Mouse (Mus musculus) liver, embryonic 15.5 days (tissue): ENCODE results near the gene Aqp3. TPM values are rescaled to one million over a fixed set of nuclear protein-coding genes. Genes with fewer than 3 reads are reported as not detected.
"Not testable (repeated sequence)": the region's sequence is repeated elsewhere in the genome, so short reads cannot be mapped to it uniquely, and the experiment has no call there.

ENCODE experiments used
- ATAC-seq: fragments of 200-750 bp; cut with Nextera tagmentation; 2 replicates; pipeline ENCODE4 v1.8.0; 2017; ENCODE audit warnings: moderate number of reproducible peaks, mild to moderate bottlenecking, moderate library complexity; ENCODE audit not compliant: insufficient read depth
- H3K27ac ChIP-seq: fragments of 300-500 bp; sonication (generic); replicated peaks from 2 replicates; pipeline ENCODE4 v1.5.1; 2015; ENCODE audit warnings: mild to moderate bottlenecking, inconsistent platforms
- H3K27me3 ChIP-seq: fragments of 300-500 bp; sonication (generic); 2 replicates; pipeline ENCODE4 v1.6.1; 2015; ENCODE audit warnings: mild to moderate bottlenecking, inconsistent platforms
- H3K36me3 ChIP-seq: fragments of 300-500 bp; sonication (generic); replicated peaks from 2 replicates; pipeline ENCODE4 v1.6.1; 2015; ENCODE audit warnings: moderate library complexity, mild to moderate bottlenecking, inconsistent platforms
- H3K4me1 ChIP-seq: fragments of 300-500 bp; sonication (generic); replicated peaks from 2 replicates; pipeline ENCODE4 v1.6.1; 2015; ENCODE audit warnings: inconsistent platforms
- H3K4me2 ChIP-seq: fragments of 300-500 bp; sonication (generic); 2 replicates; pipeline ENCODE4 v1.6.1; 2015; ENCODE audit warnings: moderate library complexity, mild to moderate bottlenecking, inconsistent platforms
- H3K4me3 ChIP-seq: fragments of 300-500 bp; sonication (generic); replicated peaks from 2 replicates; pipeline ENCODE4 v1.5.1; 2015; ENCODE audit warnings: mild to moderate bottlenecking, inconsistent platforms
- H3K9ac ChIP-seq: fragments of 300-500 bp; sonication (generic); 2 replicates; pipeline ENCODE4 v1.6.1; 2015; ENCODE audit warnings: moderate library complexity, mild to moderate bottlenecking, inconsistent platforms
- H3K9me3 ChIP-seq: fragments of 300-500 bp; sonication (generic); replicated peaks from 2 replicates; pipeline ENCODE4 v1.6.1; 2016; ENCODE audit warnings: inconsistent platforms
- WGBS: fragments of 180-500 bp; shearing (Covaris S2); methylation state at CpG from one replicate; pipeline ENCODE4 v1.1.7; 2015; ENCODE audit warnings: mixed read lengths; ENCODE audit not compliant: insufficient replicate concordance; 5-methylcytosine and 5-hydroxymethylcytosine counted together
- polyA plus RNA-seq: library from polyadenylated mRNA; unstranded; fragments of >200 nt; fragmentation: Nextera tagmentation; extraction: Ambion mirVana; gene quantifications from 2 replicates; pipeline ENCODE4 v1.2.1, GENCODE M21; 2015

The Aqp3 gene
- polyA plus RNA-seq, 1 experiment from 2014 or later = 12.8 TPM

DNA sequence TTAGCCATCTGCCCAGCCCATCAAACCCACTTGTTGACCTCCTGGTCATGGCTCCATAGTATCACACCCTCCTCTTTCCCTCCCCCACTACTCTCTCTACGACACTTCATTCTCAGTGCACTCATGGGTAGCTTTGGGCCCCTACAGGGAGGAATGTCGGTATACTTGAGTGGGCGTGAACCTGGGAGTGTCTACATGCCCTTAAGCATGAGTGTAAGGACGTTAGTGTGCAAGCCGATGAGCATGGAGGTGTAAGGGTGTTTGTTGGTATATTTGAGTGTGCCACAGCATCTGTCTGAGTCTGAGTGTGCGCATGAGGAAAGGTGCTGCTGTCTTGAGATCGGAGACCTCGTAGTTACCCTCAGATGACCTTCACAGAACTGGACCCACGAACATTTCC lies 11.0 kb downstream of the Aqp3 start:
- Histone ChIP-seq H3K9ac (0 out of 2 replicates have a peak overlapping the region, but pooled peaks have one; percentile 19), H3K4me2 (peak overlapping the region; percentile 71), H3K27ac (peak overlapping the region; percentile 96), H3K9me3 (no peaks in the 10 kb centered on the region), H3K4me3 (peak overlapping the region; percentile 34), H3K4me1 (peaks cover 90% of the 10 kb centered on the region), H3K36me3 (no peaks in the 10 kb centered on the region), H3K27me3 (0 out of 2 replicates have a peak, but pooled peaks cover 4% of the 10 kb centered on the region)
- 39% methylated on average over 9 of the region's 9 CpGs for WGBS
- ATAC-seq = peak; percentile 81

DNA sequence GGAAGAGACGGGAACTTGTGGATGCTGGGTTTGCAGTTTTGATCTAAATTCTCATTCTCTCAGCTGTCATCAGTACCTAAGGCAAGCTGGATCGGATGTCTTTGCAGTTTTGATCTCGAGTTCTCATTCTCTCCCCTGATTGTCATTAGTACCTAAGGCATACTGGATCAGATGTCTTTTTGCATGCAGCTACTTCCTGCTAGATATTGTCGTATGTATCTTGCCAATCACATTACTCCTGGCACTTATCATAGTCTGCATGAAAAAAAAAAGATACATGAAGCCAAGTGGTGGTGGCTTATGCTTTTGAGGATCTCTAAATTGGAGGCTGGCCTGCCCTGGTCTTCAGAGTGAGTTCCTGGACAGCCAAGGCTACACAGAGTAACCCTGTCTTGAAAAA lies 13.2 kb downstream of the Aqp3 start:
- WGBS = 66% methylated on average over 4 of the region's 4 CpGs
- Histone ChIP-seq H3K9me3 (no peaks in the 10 kb centered on the region), H3K9ac (no peak overlapping the region), H3K36me3 (no peaks in the 10 kb centered on the region), H3K27ac (no peak overlapping the region; the same call in 1 of the 2 replicates), H3K4me1 (peaks cover 85% of the 10 kb centered on the region), H3K4me3 (no peak overlapping the region), H3K27me3 (0 out of 2 replicates have a peak, but pooled peaks cover 4% of the 10 kb centered on the region), H3K4me2 (no peak overlapping the region)
- ATAC-seq = no peak

GRCm38 (mm10) chr4:41082803-41083202 lies 15.2 kb downstream of the Aqp3 start:
- not testable (repeated sequence) for H3K36me3 ChIP-seq, H3K4me3 ChIP-seq, H3K9ac ChIP-seq, H3K9me3 ChIP-seq, H3K27me3 ChIP-seq
- H3K27ac ChIP-seq = peak overlapping the region; percentile 71
- ATAC-seq = peak; percentile 29
- WGBS = 22% methylated on average over 4 of the region's 4 CpGs
- peak overlapping the region; percentile 15; the same call in 1 of the 2 replicates for H3K4me2 ChIP-seq
- H3K4me1 ChIP-seq = peaks cover 70% of the 10 kb centered on the region

DNA sequence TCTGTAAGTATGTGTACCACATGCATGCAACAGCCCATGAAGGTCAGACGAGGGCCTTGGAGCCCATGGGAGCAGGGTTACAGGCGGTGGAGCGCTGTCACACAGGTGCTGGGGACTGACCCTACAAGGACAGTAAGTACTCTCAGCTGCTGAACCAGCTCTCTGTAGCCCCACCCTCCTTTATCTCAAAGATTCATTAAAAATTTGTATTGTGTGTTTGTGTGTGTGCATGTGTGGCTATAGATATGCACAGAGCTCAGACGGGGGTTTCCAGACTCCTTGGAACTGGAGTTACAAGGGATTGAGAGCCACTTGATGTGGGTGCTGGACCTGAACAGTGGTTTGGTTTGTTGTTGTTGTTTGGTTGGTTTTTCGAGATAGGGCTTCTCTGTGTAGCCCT lies 16.2 kb downstream of the Aqp3 start:
- Histone ChIP-seq H3K4me2 (no peak overlapping the region), H3K36me3 (no peaks in the 10 kb centered on the region), H3K9ac (no peak overlapping the region), H3K9me3 (no peaks in the 10 kb centered on the region), H3K4me3 (no peak overlapping the region), H3K4me1 (peaks cover 59% of the 10 kb centered on the region), H3K27me3 (peaks cover 5% of the 10 kb centered on the region; the same call in 1 of the 2 replicates), H3K27ac (peak overlapping the region; percentile 51; the same call in 1 of the 2 replicates)
- WGBS = 49% methylated on average over 5 of the region's 5 CpGs
- peak; percentile 63 for ATAC-seq

DNA sequence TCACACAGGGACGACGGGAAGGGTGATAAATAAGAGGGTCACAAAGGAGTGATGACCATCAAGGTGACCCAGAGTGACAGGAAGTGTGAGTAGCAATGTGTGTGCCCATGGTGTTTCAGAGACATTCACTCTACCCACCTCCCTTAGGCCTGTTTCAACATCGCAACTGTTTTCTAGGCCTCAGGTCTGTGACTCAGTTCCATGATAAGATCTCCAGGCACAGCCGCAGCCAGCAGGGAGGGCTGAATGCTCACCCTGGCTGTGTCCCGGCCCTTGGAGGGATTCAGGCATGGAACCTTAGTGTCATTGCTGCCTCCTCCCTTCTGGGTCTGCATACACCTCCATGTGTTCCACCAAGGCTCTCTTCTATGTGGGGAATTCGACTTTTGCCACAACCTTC lies 19.3 kb downstream of the Aqp3 start:
- Histone ChIP-seq H3K4me2 (no peak overlapping the region), H3K9me3 (no peaks in the 10 kb centered on the region), H3K27ac (no peak overlapping the region), H3K4me1 (peaks cover 33% of the 10 kb centered on the region), H3K36me3 (no peaks in the 10 kb centered on the region), H3K27me3 (peaks cover 15% of the 10 kb centered on the region; the same call in 1 of the 2 replicates), H3K4me3 (no peak overlapping the region), H3K9ac (no peak overlapping the region)
- ATAC-seq = no peak
- 45% methylated on average over 6 of the region's 6 CpGs for WGBS

DNA sequence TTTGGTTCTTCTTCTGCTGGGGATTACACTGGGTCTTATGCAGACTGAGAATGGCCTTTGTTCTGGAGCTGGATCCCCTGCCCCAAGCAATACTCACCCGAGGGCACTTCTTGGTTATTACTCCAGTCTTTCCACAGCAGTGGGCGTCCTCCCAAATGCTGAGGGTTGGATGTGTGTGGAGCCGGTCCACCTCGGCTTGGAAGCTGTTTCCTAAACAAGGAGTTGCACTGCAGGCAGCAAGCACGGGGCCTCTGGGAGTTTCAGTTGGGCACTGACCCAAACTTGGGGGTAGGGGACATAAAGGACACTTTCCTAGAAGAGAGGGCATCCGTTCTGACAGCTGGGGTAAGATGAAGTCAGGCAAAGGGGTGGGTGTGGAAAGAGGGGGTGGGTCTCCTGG lies 23.5 kb downstream of the Aqp3 start:
- H3K4me1 ChIP-seq = peaks cover 11% of the 10 kb centered on the region
- WGBS = 65% methylated on average over 6 of the region's 6 CpGs

GRCm38 (mm10) chr4:41073008-41073817 lies 24.8 kb downstream of the Aqp3 start:
- no peak overlapping the region for H3K4me3 ChIP-seq
- 34% methylated on average over 12 of the region's 12 CpGs for WGBS
- no peak overlapping the region for H3K9ac ChIP-seq
- no peak for ATAC-seq
- H3K9me3 ChIP-seq = no peaks in the 10 kb centered on the region
- H3K4me1 ChIP-seq = peaks cover 6% of the 10 kb centered on the region; the same call in 1 of the 2 replicates
- no peaks in the 10 kb centered on the region for H3K36me3 ChIP-seq
- H3K27me3 ChIP-seq = peaks cover 15% of the 10 kb centered on the region; the same call in 1 of the 2 replicates
- no peak overlapping the region; the same call in 1 of the 2 replicates for H3K4me2 ChIP-seq
- no peak overlapping the region for H3K27ac ChIP-seq

More for the DNA sequence above, 23.5 kb downstream of the Aqp3 start:
- H3K9ac ChIP-seq = no peak overlapping the region
- H3K27me3 ChIP-seq = peaks cover 15% of the 10 kb centered on the region; the same call in 1 of the 2 replicates
- H3K4me3 ChIP-seq = no peak overlapping the region
- no peak overlapping the region for H3K27ac ChIP-seq
- H3K4me2 ChIP-seq = no peak overlapping the region
- H3K36me3 ChIP-seq = no peaks in the 10 kb centered on the region
- H3K9me3 ChIP-seq = no peaks in the 10 kb centered on the region
- ATAC-seq = no peak

DNA sequence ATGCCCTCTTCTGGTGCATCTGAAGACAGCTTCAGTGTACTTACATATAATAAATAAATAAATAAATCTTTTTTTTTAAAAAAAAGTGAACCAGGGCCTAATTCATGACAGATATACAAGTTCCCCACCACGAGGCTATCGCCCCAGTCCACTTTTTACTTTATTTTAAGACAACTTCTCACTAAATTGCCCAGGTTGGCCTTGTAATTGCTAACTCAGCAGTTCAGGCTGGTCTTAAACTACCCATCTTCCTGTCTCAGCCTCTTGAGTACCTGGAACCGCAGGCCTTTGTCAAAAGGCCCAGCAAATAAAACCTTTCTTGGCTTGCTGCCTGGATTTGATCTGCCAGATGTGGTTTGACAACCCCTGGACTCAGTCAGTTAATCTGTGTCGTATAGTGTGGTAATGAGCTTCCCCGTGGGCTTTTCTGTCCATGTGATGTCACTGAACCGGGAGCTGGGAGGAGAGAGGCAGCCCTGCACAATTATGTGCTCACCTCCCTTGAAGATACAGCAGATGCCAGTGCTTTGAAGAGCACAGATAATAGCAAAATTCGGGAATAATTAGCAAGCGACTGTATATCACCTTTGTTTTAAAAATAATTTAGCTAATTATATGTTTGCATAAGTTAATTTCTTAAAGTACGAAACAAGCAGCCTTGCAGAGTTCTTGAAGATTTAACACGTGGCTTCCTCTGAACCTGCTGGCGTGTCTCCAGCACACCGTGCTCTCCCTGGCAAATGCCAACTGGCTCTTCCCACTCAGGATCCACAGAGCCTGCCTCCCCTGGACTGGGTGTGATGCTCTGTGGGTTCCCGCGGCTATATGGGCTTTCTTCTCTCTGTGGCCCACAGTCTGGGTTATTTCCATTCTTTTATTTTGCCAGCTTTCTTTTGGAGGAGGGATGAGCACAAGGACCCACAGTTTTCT lies 26.2 kb downstream of the Aqp3 start:
- no peak for ATAC-seq
- Histone ChIP-seq H3K4me2 (no peak overlapping the region), H3K36me3 (no peaks in the 10 kb centered on the region), H3K9me3 (no peaks in the 10 kb centered on the region), H3K4me1 (peaks cover 6% of the 10 kb centered on the region; the same call in 1 of the 2 replicates), H3K4me3 (no peak overlapping the region), H3K27me3 (peaks cover 10% of the 10 kb centered on the region; the same call in 1 of the 2 replicates), H3K27ac (no peak overlapping the region), H3K9ac (no peak overlapping the region)
- WGBS = 67% methylated on average over 14 of the region's 14 CpGs

DNA sequence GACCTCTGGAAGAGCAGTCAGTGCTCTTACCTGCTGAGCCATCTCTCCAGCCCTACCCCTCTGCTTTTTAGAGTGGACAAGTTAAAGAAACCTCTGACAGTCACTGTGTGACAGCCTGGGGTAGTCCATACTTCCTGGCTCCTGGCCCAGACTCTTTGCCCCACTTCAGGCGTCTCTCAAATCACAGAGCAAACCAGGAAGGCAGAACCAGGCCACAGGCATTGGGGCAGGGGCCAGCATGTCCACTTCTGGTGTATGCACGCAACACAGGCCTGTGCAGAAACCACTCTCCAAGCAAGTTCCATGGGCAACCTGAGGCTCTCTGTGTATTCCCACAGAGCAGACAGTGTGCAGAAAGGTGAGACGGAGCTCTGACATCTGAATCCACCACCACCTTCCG lies 32.8 kb downstream of the Aqp3 start:
- 81% methylated on average over 4 of the region's 4 CpGs for WGBS
- Histone ChIP-seq H3K9ac (no peak overlapping the region), H3K9me3 (no peaks in the 10 kb centered on the region), H3K4me3 (no peak overlapping the region), H3K4me2 (no peak overlapping the region), H3K36me3 (no peaks in the 10 kb centered on the region), H3K27me3 (peaks cover 22% of the 10 kb centered on the region), H3K4me1 (no peaks in the 10 kb centered on the region), H3K27ac (no peak overlapping the region)
- ATAC-seq = no peak

DNA sequence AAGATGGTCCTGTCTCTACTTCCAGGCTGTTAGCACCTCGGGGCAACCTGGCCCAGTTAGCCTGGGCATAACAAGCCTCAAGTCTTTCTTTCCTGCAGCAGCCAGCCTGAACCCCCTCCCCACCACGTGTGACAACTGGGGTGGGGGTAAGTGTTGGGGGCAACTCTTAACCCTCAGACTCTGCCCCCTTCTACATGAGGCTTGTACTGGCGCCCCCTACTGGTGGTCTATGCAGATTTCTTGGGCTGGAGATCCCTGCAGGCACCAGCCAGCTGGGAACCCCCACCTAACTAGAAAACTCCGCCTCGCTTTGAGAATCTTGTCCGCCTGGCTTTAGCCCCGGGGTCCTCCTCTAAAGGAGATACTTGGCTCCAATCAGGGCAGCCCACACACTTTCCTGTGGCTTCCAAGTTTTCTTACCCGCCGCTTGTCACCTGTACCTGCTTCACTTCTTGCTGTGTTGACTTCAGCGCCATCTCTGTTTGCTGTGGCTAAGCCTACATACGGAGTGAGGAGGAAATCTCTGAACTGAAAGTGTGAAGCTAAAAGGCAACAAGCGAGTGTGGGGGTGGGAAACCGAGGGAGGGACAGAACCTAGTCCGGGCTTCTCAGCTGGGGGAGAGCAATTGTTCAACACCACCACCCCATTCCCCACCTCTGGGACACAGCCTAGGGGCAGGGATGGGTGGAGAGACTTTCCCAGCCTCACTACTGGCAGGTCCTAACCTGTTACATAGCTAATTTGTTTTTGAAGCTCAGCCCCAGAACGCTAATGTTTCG lies 33.9 kb downstream of the Aqp3 start:
- Histone ChIP-seq H3K36me3 (no peaks in the 10 kb centered on the region), H3K27me3 (peaks cover 26% of the 10 kb centered on the region), H3K9me3 (no peaks in the 10 kb centered on the region), H3K4me3 (0 out of 2 replicates have a peak overlapping the region, but pooled peaks have one; percentile 10), H3K4me2 (peak overlapping the region; percentile 32), H3K4me1 (no peaks in the 10 kb centered on the region; the same call in 1 of the 2 replicates), H3K9ac (no peak overlapping the region), H3K27ac (no peak overlapping the region)
- no peak for ATAC-seq
- WGBS = 25% methylated on average over 16 of the region's 16 CpGs
